9 mouse cellular contexts compared by ENCODE assay signal in genomic region chr2:158550067-158550466, GRCm38 (mm10). TPM values are rescaled to one million over a fixed set of nuclear protein-coding genes. Genes with fewer than 3 reads are reported as not detected.
DNase-seq lines count a peak whose midpoint lies in the region; ATAC-seq and TF ChIP-seq lines count a peak whose summit lies in the region.
"Had no signal": no experiment of that assay in that cellular context is flagged by ENCODE, and none has a peak within 500 bp of the region (broad histone marks: within the 10 kb centered on the region; RNA-seq: fewer than 3 reads in every experiment).

No protein-coding gene starts in this region.

- DNase-seq in adrenal gland, adult (ENCODE audit: inconsistent age in 2 of 2, low spot score in 1 of 2): peak; percentile 65 to 89
- DNase-seq in embryo, embryonic 10 days (ENCODE audit: low spot score): peak; percentile 86
- peak; percentile 60 to 76 for DNase-seq in gastrocnemius, postnatal 4 days (ENCODE audit: low spot score in 2 of 2)
- DNase-seq in layer of hippocampus, adult 2 months (ENCODE audit: low spot score in 2 of 2): peak; percentile 70 to 88
- peak; percentile 61 for DNase-seq in lung, postnatal 25 days (ENCODE audit: low spot score)
- DNase-seq in right cerebral cortex, adult 18-20 months: peak; percentile 70
- peak; percentile 53 for DNase-seq in urinary bladder, adult 2 months (ENCODE audit: low spot score)

- H3K4me3 ChIP-seq in layer of hippocampus, adult 2 months: no peak overlapping the region
- H3K4me3 ChIP-seq: heart, embryonic 13.5 days had no signal

- H3K27ac ChIP-seq in layer of hippocampus, adult 2 months: no peak overlapping the region
- H3K27ac ChIP-seq: heart, embryonic 13.5 days had no signal

- peak; percentile 67 for ATAC-seq in CD4-positive, CD25-positive, alpha-beta regulatory T cell, adult 4 months

- peak; percentile 97 for TF ChIP-seq CTCF in layer of hippocampus, adult 2 months (conservative IDR thresholded peaks at IDR 0.05)

RNA-seq across cellular contexts. Expression of gene Arhgap40, which starts 37.5 kb away (rescaled TPM):
- not detected for polyA plus RNA-seq in CD4-positive, CD25-positive, alpha-beta regulatory T cell, adult 4 months (2017; shearing (Covaris generic))
- not detected for total RNA-seq in gastrocnemius, postnatal 4 days (2021)
- not detected for total RNA-seq in layer of hippocampus, adult 2 months (2021)
- 30.7 and 38.4 TPM in 2 replicates for polyA plus RNA-seq in urinary bladder, adult 2 months (2012; rRNA removed)
- polyA plus RNA-seq: heart, embryonic 13.5 days had no signal

RNA-seq across cellular contexts. Expression of gene Adig, which starts 47.7 kb away (rescaled TPM):
- not detected for polyA plus RNA-seq in CD4-positive, CD25-positive, alpha-beta regulatory T cell, adult 4 months (2017; shearing (Covaris generic))
- 1 to 10 TPM; 6.8 to 7.6 TPM for total RNA-seq in gastrocnemius, postnatal 4 days (2021)
- total RNA-seq in layer of hippocampus, adult 2 months (2021): not detected
- polyA plus RNA-seq in urinary bladder, adult 2 months (2012; rRNA removed): 4.7 and 9.4 TPM in 2 replicates
- polyA plus RNA-seq: heart, embryonic 13.5 days had no signal

Comparison
In these comparisons a context has a peak if more than half of its experiments do, and no peak if none do; other contexts are left out.
1. RNA of gene Adig, which starts 47.7 kb away (total RNA-seq): 6.8 to 7.6 TPM in gastrocnemius, postnatal 4 days; not detected in layer of hippocampus, adult 2 months; every median in the first group is over 4 times any median in the second.
2. Peak in every context shown above with its lines, with median percentiles within 50 percentile points of each other: DNase-seq.